In genomic region chr12:90738388-90739223, GRCm38 (mm10) we compare ENCODE assay signal across 8 mouse cellular contexts. TPM values are rescaled to one million over a fixed set of nuclear protein-coding genes. Genes with fewer than 3 reads are reported as not detected.
DNase-seq lines count a peak whose midpoint lies in the region; ATAC-seq and TF ChIP-seq lines count a peak whose summit lies in the region.

TSS of gene Dio2 (minus strand) at chr12:90738438.

- ATAC-seq in forebrain, embryonic 13.5 days = 0 out of 2 replicates have a peak, but pooled peaks have one; percentile 51
- ATAC-seq in intestine, postnatal 0 days = no peak
- peak; percentile 72 for ATAC-seq in megakaryocyte-erythroid progenitor cell, adult 5-6 weeks (replicated peaks; ENCODE audit: low FRiP score, low TSS enrichment, poor library complexity, severe bottlenecking)

- H3K4me3 ChIP-seq in forebrain, embryonic 13.5 days = peak within 1 kb of the TSS; percentile 19
- peak within 1 kb of the TSS; percentile 31 for H3K4me3 ChIP-seq in intestine, postnatal 0 days (ENCODE audit: low read depth, low read length)

- peaks cover 16% of the 10 kb centered on the region; the same call in 1 of the 2 replicates for H3K4me1 ChIP-seq in forebrain, embryonic 13.5 days
- H3K4me1 ChIP-seq in intestine, postnatal 0 days (replicated peaks; ENCODE audit: control insufficient read depth, insufficient read depth, low read length) = no peaks in the 10 kb centered on the region

- peak; percentile 23 for DNase-seq in gastrocnemius, postnatal 14 days
- no peak for DNase-seq in gastrocnemius, postnatal 10 days
- peak; percentile 9 for DNase-seq in urinary bladder, postnatal 25 days (ENCODE audit: low spot score)
- DNase-seq in urinary bladder, postnatal 10 days (ENCODE audit: low spot score) = no peak
- DNase-seq in thymus, postnatal 14 days = peak; percentile 8

- H3K36me3 ChIP-seq in forebrain, embryonic 13.5 days (ENCODE audit: poor library complexity, severe bottlenecking) = no peaks in the 10 kb centered on the region
- H3K36me3 ChIP-seq in intestine, postnatal 0 days (ENCODE audit: control insufficient read depth, insufficient read depth) = no peaks in the 10 kb centered on the region

- intact Hi-C loops in gastrocnemius, postnatal 14 days (cut with DNase I; ENCODE audit: low total_unique reads) = loop anchor here (5.0 kb wide), 1 partner anchor 574 kb away; no protein-coding TSS in a partner anchor

- no peaks in the 10 kb centered on the region for H3K27me3 ChIP-seq in forebrain, embryonic 13.5 days
- no peaks in the 10 kb centered on the region for H3K27me3 ChIP-seq in intestine, postnatal 0 days (replicated peaks; ENCODE audit: control insufficient read depth, insufficient read depth, low read length)

- peak within 1 kb of the TSS; percentile 30; the same call in 1 of the 2 replicates for H3K9ac ChIP-seq in forebrain, embryonic 13.5 days
- 0 out of 2 replicates have a peak within 1 kb of the TSS, but pooled peaks have one; percentile 17 for H3K9ac ChIP-seq in intestine, postnatal 0 days (ENCODE audit: low read depth, low read length)

- no peak within 1 kb of the TSS for H3K27ac ChIP-seq in forebrain, embryonic 13.5 days
- H3K27ac ChIP-seq in intestine, postnatal 0 days (ENCODE audit: low read depth, low read length) = no peak within 1 kb of the TSS

- peak; percentile 33; the same call in 1 of the 2 replicates for TF ChIP-seq CTCF in intestine, postnatal 0 days (IDR thresholded peaks at IDR 0.05; ENCODE audit: low read depth)

- H3K9me3 ChIP-seq in forebrain, embryonic 13.5 days (replicated peaks) = no peaks in the 10 kb centered on the region
- H3K9me3 ChIP-seq in intestine, postnatal 0 days (ENCODE audit: control insufficient read depth) = no peaks in the 10 kb centered on the region

- WGBS in forebrain, embryonic 13.5 days = 14% methylated on average over 10 of the region's 10 CpGs
- 14% methylated on average over 10 of the region's 10 CpGs for WGBS in intestine, postnatal 0 days

- peak within 1 kb of the TSS; percentile 49 for H3K4me2 ChIP-seq in forebrain, embryonic 13.5 days
- H3K4me2 ChIP-seq in intestine, postnatal 0 days (replicated peaks; ENCODE audit: low read depth) = peak within 1 kb of the TSS; percentile 61

RNA-seq across cellular contexts. Expression of gene Dio2, which starts in this region (rescaled TPM):
- 1 to 10 TPM in 1 of 2 experiments, under 1 TPM in 1; 0.80 to 1.8 TPM for total RNA-seq in gastrocnemius, postnatal 14 days (2021)
- 1 to 10 TPM; 2.2 to 2.6 TPM for total RNA-seq in gastrocnemius, postnatal 10 days (2021)
- polyA plus RNA-seq in forebrain, embryonic 13.5 days (2015; fragmentation: Nextera tagmentation; extraction: Ambion mirVana) = 0.09 and 0.12 TPM in 2 replicates
- 0.05 and 0.07 TPM in 2 replicates for polyA plus RNA-seq in intestine, postnatal 0 days (2015; fragmentation: Nextera tagmentation; extraction: Ambion mirVana)
- 0.37 and 1.1 TPM in 2 replicates for total RNA-seq in megakaryocyte-erythroid progenitor cell, adult 5-6 weeks (2014; fragmentation: Nextera tagmentation)
- 2.1 and 2.2 TPM in 2 replicates for total RNA-seq in megakaryocyte-erythroid progenitor cell, adult 5-6 weeks (2017)

Comparison
In these comparisons a context has a peak if more than half of its experiments do, and no peak if none do; other contexts are left out.
1. DNase-seq: peak in gastrocnemius, postnatal 14 days (single experiment), urinary bladder, postnatal 25 days (single experiment) and thymus, postnatal 14 days (single experiment); none in gastrocnemius, postnatal 10 days (single experiment) and urinary bladder, postnatal 10 days (single experiment).
2. Peak in ATAC-seq, H3K4me3 ChIP-seq, H3K9ac ChIP-seq and H3K4me2 ChIP-seq in forebrain, embryonic 13.5 days; RNA of the gene not detected or under 1 TPM.